Mouse (Mus musculus) kidney, adult 2 months (tissue): ENCODE data around the gene Bub3.

Experiments
- CTCF ChIP-seq: fragments of 200-500 bp; conservative IDR thresholded peaks from 2 replicates; pipeline ENCODE4 v1.5.1; 2011; ENCODE audit warnings: low read depth, mild to moderate bottlenecking, control low read depth, low read length, moderate library complexity, mixed read lengths; ENCODE audit not compliant: insufficient read depth, insufficient read length
- POLR2A ChIP-seq: fragments of 200-500 bp; IDR thresholded peaks from one replicate; pipeline ENCODE4 v1.6.1; 2011; ENCODE audit warnings: low read depth, low read length, control low read depth

GRCm38 (mm10) chr7:131551931-131552741 lies 7.9 kb upstream of the Bub3 start:
- TF ChIP-seq POLR2A (no peak), CTCF (no peak)
